Mouse (Mus musculus) brain, embryonic 14.5 days (tissue): ENCODE measurements around the gene Tmem178.

ENCODE experiments used
- CTCF ChIP-seq: fragments of 200-500 bp; IDR thresholded peaks from 2 replicates; pipeline ENCODE4 v1.5.1; 2012; ENCODE audit warnings: inconsistent platforms, mild to moderate bottlenecking, moderate library complexity, borderline replicate concordance; ENCODE audit not compliant: insufficient read depth, insufficient read length; ENCODE audit errors: extremely low read depth
- POLR2A ChIP-seq: fragments of 200-500 bp; IDR thresholded peaks from 2 replicates; pipeline ENCODE4 v1.6.1; 2012; ENCODE audit warnings: mild to moderate bottlenecking, inconsistent platforms, borderline replicate concordance; ENCODE audit not compliant: poor library complexity, insufficient read depth, insufficient read length, severe bottlenecking; ENCODE audit errors: extremely low read depth

- TF ChIP-seq CTCF = no peak
- TF ChIP-seq POLR2A = no peak
Measured at GRCm38 (mm10) chr17:80915666-80916065, 28.8 kb upstream of the Tmem178 start.
